Mouse (Mus musculus): ENCODE results near the gene 2310022A10Rik.
"Not testable (repeated sequence)": the region's sequence is repeated elsewhere in the genome, so short reads cannot be mapped to it uniquely, and the experiment has no call there.

The 2310022A10Rik gene

GRCm38 (mm10) chr7:27612940-27613339, 59.9 kb downstream of the 2310022A10Rik start:
- DNase-seq (ENCODE audit: low read depth, low spot score): no peak

GRCm38 (mm10) chr7:27613751-27614499, 60.9 kb downstream of the 2310022A10Rik start:
- DNase-seq (ENCODE audit: low read depth, low spot score): no peak

GRCm38 (mm10) chr7:27621028-27621427, 68.0 kb downstream of the 2310022A10Rik start:
- DNase-seq (ENCODE audit: low read depth, low spot score): no peak

- DNase-seq (ENCODE audit: low read depth, low spot score): peak; percentile 55
Observed at GRCm38 (mm10) chr7:27622234-27622633, 69.2 kb downstream of the 2310022A10Rik start.

- DNase-seq (ENCODE audit: low read depth, low spot score): no peak
Observed at GRCm38 (mm10) chr7:27624967-27625366, 71.9 kb downstream of the 2310022A10Rik start.

GRCm38 (mm10) chr7:27627707-27628106, 74.7 kb downstream of the 2310022A10Rik start:
- DNase-seq (ENCODE audit: low read depth, low spot score): no peak

- no peak for DNase-seq (ENCODE audit: low read depth, low spot score)
Observed at GRCm38 (mm10) chr7:27628190-27628589, 75.2 kb downstream of the 2310022A10Rik start.

- DNase-seq (ENCODE audit: low read depth, low spot score): not testable (repeated sequence)
Observed at GRCm38 (mm10) chr7:27628816-27629215, 75.8 kb downstream of the 2310022A10Rik start.

- DNase-seq (ENCODE audit: low read depth, low spot score): no peak
Observed at GRCm38 (mm10) chr7:27631439-27631838, 78.4 kb downstream of the 2310022A10Rik start.
